Mouse (Mus musculus) ES-Bruce4 (cell line): ENCODE results near the gene Rnf157. TPM values are rescaled to one million over a fixed set of nuclear protein-coding genes. Genes with fewer than 3 reads are reported as not detected.
"Not testable (repeated sequence)": the region's sequence is repeated elsewhere in the genome, so short reads cannot be mapped to it uniquely, and the experiment has no call there.

ENCODE experiments used
- H3K27ac ChIP-seq: 2 replicates; pipeline ENCODE4 v1.5.1; 2012; ENCODE audit warnings: low read length, inconsistent platforms; ENCODE audit not compliant: insufficient read depth
- H3K27me3 ChIP-seq: 2 replicates; pipeline ENCODE4 v1.6.1; 2012; ENCODE audit warnings: mild to moderate bottlenecking, low read length, inconsistent platforms; ENCODE audit not compliant: control insufficient read depth, poor library complexity, insufficient read depth, severe bottlenecking
- H3K36me3 ChIP-seq: 2 replicates; pipeline ENCODE4 v1.6.1; 2012; ENCODE audit warnings: inconsistent platforms, mild to moderate bottlenecking, low read length, moderate library complexity; ENCODE audit not compliant: control insufficient read depth, poor library complexity, insufficient read depth, severe bottlenecking
- H3K4me1 ChIP-seq: one replicate; pipeline ENCODE4 v1.8.1; 2011; ENCODE audit warnings: low read length; ENCODE audit not compliant: control insufficient read depth, insufficient read depth
- H3K4me3 ChIP-seq: 2 replicates; pipeline ENCODE4 v1.5.1; 2011; ENCODE audit warnings: low read depth, mild to moderate bottlenecking, low read length
- H3K9ac ChIP-seq: 2 replicates; pipeline ENCODE4 v1.6.1; 2012; ENCODE audit warnings: low read depth, mild to moderate bottlenecking, inconsistent platforms; ENCODE audit not compliant: poor library complexity, severe bottlenecking
- H3K9me3 ChIP-seq: replicated peaks from 2 replicates; pipeline ENCODE4 v1.6.1; 2012; ENCODE audit warnings: mild to moderate bottlenecking, low read length, inconsistent platforms; ENCODE audit not compliant: control insufficient read depth, poor library complexity, insufficient read depth, severe bottlenecking
- CTCF ChIP-seq: IDR thresholded peaks from one replicate; pipeline ENCODE4 v1.8.1; 2011; ENCODE audit warnings: low read depth, low read length
- EP300 ChIP-seq: IDR thresholded peaks from 2 replicates; pipeline ENCODE4 v1.6.1; 2011; ENCODE audit warnings: low read depth, low read length; ENCODE audit not compliant: insufficient read depth
- POLR2A ChIP-seq: IDR thresholded peaks from one replicate; pipeline ENCODE4 v1.8.1; 2011; ENCODE audit warnings: low read length; ENCODE audit not compliant: insufficient read depth
- polyA plus RNA-seq: library from polyadenylated mRNA; stranded (reverse); fragments of >200 nt; gene quantifications from 2 replicates; pipeline ENCODE4 v1.2.4, GENCODE M21; 2011; ENCODE audit warnings: low read depth; ENCODE audit not compliant: missing spikeins, insufficient read depth, insufficient read length

The Rnf157 gene
- polyA plus RNA-seq, 1 experiment = 23.1 TPM

- Histone ChIP-seq H3K9me3 (no peaks in the 10 kb centered on the region), H3K27me3 (no peaks in the 10 kb centered on the region), H3K4me1 (peaks cover 3% of the 10 kb centered on the region), H3K27ac (no peak overlapping the region), H3K4me3 (no peak overlapping the region), H3K9ac (no peak overlapping the region), H3K36me3 (no peaks in the 10 kb centered on the region)
- TF ChIP-seq EP300 (no peak), POLR2A (no peak), CTCF (no peak)
Observed at GRCm38 (mm10) chr11:116365432-116365831, 47.4 kb downstream of the Rnf157 start.

- no peak overlapping the region for H3K9ac ChIP-seq
- no peaks in the 10 kb centered on the region for H3K4me1 ChIP-seq
- no peak for TF ChIP-seq POLR2A
- no peak for TF ChIP-seq CTCF
- no peak for TF ChIP-seq EP300
- H3K27ac ChIP-seq = no peak overlapping the region
- no peaks in the 10 kb centered on the region for H3K9me3 ChIP-seq
- no peaks in the 10 kb centered on the region for H3K27me3 ChIP-seq
- no peaks in the 10 kb centered on the region for H3K36me3 ChIP-seq
- H3K4me3 ChIP-seq = no peak overlapping the region
Observed at GRCm38 (mm10) chr11:116362015-116362414, 50.8 kb downstream of the Rnf157 start.

- not testable (repeated sequence) for H3K27me3 ChIP-seq, H3K27ac ChIP-seq, H3K9me3 ChIP-seq, H3K36me3 ChIP-seq, H3K9ac ChIP-seq, H3K4me3 ChIP-seq, H3K4me1 ChIP-seq
Observed at GRCm38 (mm10) chr11:116360915-116361314, 51.9 kb downstream of the Rnf157 start.

GRCm38 (mm10) chr11:116359652-116360051 is 53.2 kb downstream of the Rnf157 start:
- no peak overlapping the region for H3K27ac ChIP-seq
- H3K4me1 ChIP-seq = no peaks in the 10 kb centered on the region
- H3K36me3 ChIP-seq = no peaks in the 10 kb centered on the region
- no peak overlapping the region for H3K9ac ChIP-seq
- H3K27me3 ChIP-seq = no peaks in the 10 kb centered on the region
- H3K9me3 ChIP-seq = no peaks in the 10 kb centered on the region
- TF ChIP-seq EP300 = no peak
- TF ChIP-seq CTCF = no peak
- TF ChIP-seq POLR2A = no peak
- H3K4me3 ChIP-seq = no peak overlapping the region

GRCm38 (mm10) chr11:116358926-116359637 is 53.8 kb downstream of the Rnf157 start:
- H3K36me3 ChIP-seq = no peaks in the 10 kb centered on the region
- H3K9me3 ChIP-seq = no peaks in the 10 kb centered on the region
- H3K4me1 ChIP-seq = no peaks in the 10 kb centered on the region
- no peak overlapping the region for H3K4me3 ChIP-seq
- no peaks in the 10 kb centered on the region for H3K27me3 ChIP-seq
- no peak for TF ChIP-seq POLR2A
- no peak overlapping the region for H3K9ac ChIP-seq
- H3K27ac ChIP-seq = no peak overlapping the region

DNA sequence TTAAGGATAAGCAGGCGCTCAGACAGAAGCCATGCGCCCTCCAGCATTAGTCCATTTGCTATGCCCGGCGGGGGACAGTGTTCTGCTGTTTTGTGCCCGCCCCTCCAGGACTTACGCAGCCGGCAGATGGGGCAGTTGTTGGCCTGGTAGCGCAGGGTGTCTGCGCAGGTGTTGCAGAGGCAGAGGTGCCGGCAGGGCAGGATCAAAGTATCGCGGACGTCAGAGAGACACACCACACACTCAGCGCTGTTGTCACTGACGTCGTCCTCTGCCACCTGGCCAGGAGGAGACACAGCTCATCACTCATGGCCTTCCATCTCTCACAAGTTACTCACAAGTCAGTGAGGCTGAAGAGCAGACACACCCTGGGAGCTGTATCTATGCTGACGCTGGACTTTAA is 58.3 kb downstream of the Rnf157 start:
- TF ChIP-seq CTCF = no peak
- no peak for TF ChIP-seq POLR2A
- no peak for TF ChIP-seq EP300
- Histone ChIP-seq H3K9ac (no peak overlapping the region), H3K4me3 (no peak overlapping the region), H3K27ac (no peak overlapping the region), H3K9me3 (no peaks in the 10 kb centered on the region), H3K36me3 (no peaks in the 10 kb centered on the region), H3K27me3 (no peaks in the 10 kb centered on the region), H3K4me1 (no peaks in the 10 kb centered on the region)
